Mouse (Mus musculus) liver, adult 2 months (tissue): ENCODE data around the gene Man1c1. TPM values are rescaled to one million over a fixed set of nuclear protein-coding genes. Genes with fewer than 3 reads are reported as not detected.

Source experiments
- DNase-seq: peaks from one replicate; pipeline ENCODE4 v3.0.0-alpha.2; 2011; ENCODE audit warnings: low read depth, low spot score; ENCODE audit errors: extremely low read depth
- H3K27ac ChIP-seq: fragments of 200-500 bp; replicated peaks from 2 replicates; pipeline ENCODE4 v1.5.1; 2012; ENCODE audit warnings: low read depth, mild to moderate bottlenecking, control low read depth, inconsistent platforms, low read length; ENCODE audit not compliant: insufficient read depth
- H3K27me3 ChIP-seq: fragments of 200-500 bp; 2 replicates; pipeline ENCODE4 v1.6.1; 2012; ENCODE audit warnings: mild to moderate bottlenecking, moderate library complexity, low read length, inconsistent platforms; ENCODE audit not compliant: control insufficient read depth, insufficient read depth
- H3K36me3 ChIP-seq: fragments of 200-500 bp; 2 replicates; pipeline ENCODE4 v1.6.1; 2012; ENCODE audit warnings: low read length, inconsistent platforms; ENCODE audit not compliant: control insufficient read depth, insufficient read depth
- H3K4me1 ChIP-seq: fragments of 200-500 bp; 2 replicates; pipeline ENCODE4 v1.6.1; 2011; ENCODE audit warnings: low read length; ENCODE audit not compliant: control insufficient read depth, insufficient read depth
- H3K4me3 ChIP-seq: fragments of 200-500 bp; 2 replicates; pipeline ENCODE4 v1.5.1; 2011; ENCODE audit warnings: low read depth, mild to moderate bottlenecking, control low read depth, low read length, moderate library complexity; ENCODE audit not compliant: insufficient read depth
- H3K79me2 ChIP-seq: fragments of 200-500 bp; 2 replicates; pipeline ENCODE4 v1.6.1; 2012; ENCODE audit warnings: inconsistent platforms, mild to moderate bottlenecking, low read length, moderate library complexity; ENCODE audit not compliant: control insufficient read depth, insufficient read depth
- H3K9ac ChIP-seq: fragments of 200-500 bp; 2 replicates; pipeline ENCODE4 v1.6.1; 2012; ENCODE audit warnings: low read depth, mild to moderate bottlenecking, control low read depth, inconsistent platforms, low read length
- CTCF ChIP-seq: fragments of 200-500 bp; IDR thresholded peaks from 2 replicates; pipeline ENCODE4 v1.5.1; 2011; ENCODE audit warnings: low read depth, low read length, control low read depth
- POLR2A ChIP-seq: fragments of 200-500 bp; IDR thresholded peaks from 2 replicates; pipeline ENCODE4 v1.6.1; 2011; ENCODE audit warnings: low read length, control low read depth; ENCODE audit not compliant: insufficient read depth; ENCODE audit errors: extremely low read depth
- WGBS: fragments of 180-500 bp; shearing (Covaris S2); methylation state at CpG from one replicate; pipeline ENCODE4 v1.1.7; 2018; 5-methylcytosine and 5-hydroxymethylcytosine counted together
- polyA plus RNA-seq: library from polyadenylated mRNA; depleted of rRNA; stranded (reverse); fragments of >200 nt; gene quantifications from 2 replicates; pipeline ENCODE4 v1.2.3, GENCODE M21; 2012
- total RNA-seq: library from RNA; depleted of rRNA; stranded (reverse); fragments of >200 nt; gene quantifications from 2 replicates; pipeline ENCODE4 v1.2.3, GENCODE M21; 2014

Gene Man1c1
- total and polyA plus RNA-seq, 2 experiments: 1.1 TPM

DNA sequence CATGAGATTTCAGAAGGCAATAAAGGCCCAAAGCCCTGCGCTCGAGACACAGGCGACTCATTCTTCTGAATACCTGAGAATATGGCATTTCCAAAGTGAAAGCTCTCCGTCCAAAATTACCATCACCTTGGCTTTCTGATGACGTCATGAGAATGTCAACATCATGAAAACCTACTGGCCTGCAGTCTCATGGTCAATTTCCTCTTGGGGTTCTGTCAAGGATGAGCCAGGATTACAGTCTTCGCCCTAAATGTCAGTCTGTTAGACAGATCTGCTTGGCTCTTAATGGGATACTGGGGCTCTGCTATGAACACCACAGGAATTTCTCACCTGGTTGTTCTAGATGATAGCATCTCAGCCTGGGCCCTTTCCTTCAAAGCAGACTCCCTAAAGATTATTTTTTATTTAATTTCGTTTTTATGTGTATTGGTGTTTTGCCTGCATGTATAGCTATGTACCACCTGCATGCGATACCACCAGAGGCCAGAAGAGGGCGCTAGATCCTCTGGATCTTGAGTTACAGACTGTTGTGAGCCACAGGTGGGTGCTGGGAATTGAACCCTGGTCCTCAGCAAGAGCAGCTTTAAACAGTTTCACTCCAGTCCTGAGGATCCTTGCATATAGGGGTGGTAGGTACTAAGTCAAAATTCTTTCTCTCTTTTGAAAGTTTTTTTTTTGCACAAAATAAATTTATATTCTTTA is 19.3 kb downstream of the Man1c1 start:
- no peaks in the 10 kb centered on the region for H3K27me3 ChIP-seq
- no peaks in the 10 kb centered on the region for H3K79me2 ChIP-seq
- no peak overlapping the region for H3K4me3 ChIP-seq
- H3K4me1 ChIP-seq: no peaks in the 10 kb centered on the region
- no peak for DNase-seq
- no peak overlapping the region for H3K9ac ChIP-seq
- TF ChIP-seq CTCF (0 out of 2 replicates have a peak, but pooled peaks have one; percentile 16), POLR2A (no peak)
- no peak overlapping the region for H3K27ac ChIP-seq
- no peaks in the 10 kb centered on the region for H3K36me3 ChIP-seq
- WGBS: 77% methylated on average over 9 of the region's 9 CpGs

DNA sequence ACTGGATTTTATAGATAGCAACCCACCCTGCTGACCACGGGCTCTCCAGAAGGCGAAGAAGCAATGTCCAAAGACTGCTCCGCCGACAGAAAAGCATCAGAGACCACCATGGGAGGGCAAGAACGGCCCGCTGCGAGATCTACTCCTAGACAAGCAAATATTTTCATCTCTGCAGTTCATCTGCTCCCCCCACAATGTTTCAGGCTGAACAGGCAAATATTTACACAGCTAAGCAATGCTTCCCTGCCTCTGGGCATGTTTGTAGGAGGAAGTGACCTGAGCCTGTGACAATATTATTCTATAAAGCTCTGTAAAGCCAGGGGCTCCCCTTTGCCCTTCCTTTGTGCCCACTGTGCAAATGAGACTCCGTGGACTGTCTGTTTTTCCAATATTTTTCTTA is 20.2 kb downstream of the Man1c1 start:
- Histone ChIP-seq H3K9ac (no peak overlapping the region), H3K36me3 (no peaks in the 10 kb centered on the region), H3K27me3 (no peaks in the 10 kb centered on the region), H3K4me1 (no peaks in the 10 kb centered on the region), H3K79me2 (no peaks in the 10 kb centered on the region), H3K27ac (no peak overlapping the region), H3K4me3 (no peak overlapping the region)
- no peak for DNase-seq
- TF ChIP-seq CTCF (no peak), POLR2A (no peak)
- WGBS: 14% methylated on average over 8 of the region's 8 CpGs

DNA sequence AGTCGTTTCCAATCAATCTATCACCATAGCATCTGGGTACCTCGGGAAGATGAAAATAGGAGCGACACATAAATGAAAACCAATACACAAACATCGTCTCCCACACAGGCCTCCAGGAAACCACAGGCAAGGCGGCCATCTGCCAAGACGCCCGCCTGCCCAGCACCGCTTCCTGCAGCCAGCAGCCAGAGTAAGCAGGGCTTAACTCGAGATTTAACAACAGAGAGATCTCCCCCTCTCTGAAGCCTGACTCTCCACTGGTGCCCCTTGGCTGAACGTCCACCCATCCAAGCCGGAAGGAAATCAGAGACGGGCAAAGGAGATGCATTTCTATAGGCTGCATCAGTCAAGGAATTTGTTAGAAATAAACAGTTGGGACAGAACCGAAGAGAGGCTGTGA is 21.1 kb downstream of the Man1c1 start:
- H3K4me3 ChIP-seq: no peak overlapping the region
- no peaks in the 10 kb centered on the region for H3K4me1 ChIP-seq
- no peaks in the 10 kb centered on the region for H3K27me3 ChIP-seq
- H3K79me2 ChIP-seq: no peaks in the 10 kb centered on the region
- no peak overlapping the region for H3K9ac ChIP-seq
- no peaks in the 10 kb centered on the region for H3K36me3 ChIP-seq
- WGBS: 65% methylated on average over 13 of the region's 13 CpGs
- H3K27ac ChIP-seq: no peak overlapping the region; the same call in 1 of the 2 replicates
- TF ChIP-seq CTCF (no peak), POLR2A (no peak)
- DNase-seq: no peak

DNA sequence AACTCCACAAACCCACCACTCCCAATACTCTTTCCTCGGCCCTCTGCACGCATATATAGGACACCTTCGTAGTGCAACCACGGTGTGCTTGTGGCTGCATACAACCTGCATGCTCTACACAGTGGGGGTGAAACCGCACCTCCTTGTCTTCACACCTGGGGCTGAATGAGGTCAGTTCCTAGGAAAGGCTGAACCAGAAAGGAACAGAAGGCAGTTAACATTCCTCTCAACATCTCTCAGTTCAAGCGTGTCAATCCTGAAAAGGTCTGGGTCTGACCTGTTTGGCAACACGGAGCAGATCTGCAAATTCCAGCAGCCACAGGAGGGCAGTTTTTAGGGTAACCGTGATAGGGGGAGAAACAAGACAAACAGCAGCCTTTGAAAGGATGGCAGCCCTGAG is 21.7 kb downstream of the Man1c1 start:
- H3K9ac ChIP-seq: no peak overlapping the region
- no peak overlapping the region for H3K4me3 ChIP-seq
- no peaks in the 10 kb centered on the region for H3K79me2 ChIP-seq
- no peaks in the 10 kb centered on the region for H3K36me3 ChIP-seq
- no peaks in the 10 kb centered on the region for H3K4me1 ChIP-seq
- H3K27me3 ChIP-seq: no peaks in the 10 kb centered on the region
- TF ChIP-seq CTCF (no peak), POLR2A (no peak)
- 73% methylated on average over 8 of the region's 8 CpGs for WGBS
- no peak overlapping the region for H3K27ac ChIP-seq
- no peak for DNase-seq

DNA sequence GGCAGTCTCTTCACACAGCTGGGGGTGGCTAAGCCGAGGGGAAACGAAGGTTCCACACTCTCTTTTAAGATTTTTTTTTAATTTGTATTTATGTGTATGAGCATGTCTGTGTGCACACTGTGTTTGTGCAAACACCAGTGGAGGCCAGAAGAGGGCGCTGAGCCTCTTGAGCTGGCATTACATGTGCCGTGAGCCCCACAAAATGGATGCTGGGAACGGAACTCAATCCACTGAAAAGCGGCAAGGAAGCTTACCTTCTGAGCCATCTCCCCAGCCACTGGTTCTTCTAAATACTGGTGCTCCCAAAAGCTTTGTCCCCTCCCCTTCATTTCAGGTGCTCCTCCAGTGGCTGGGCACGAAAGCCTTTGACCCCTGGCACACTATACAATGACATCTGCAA is 22.3 kb downstream of the Man1c1 start:
- Histone ChIP-seq H3K4me3 (no peak overlapping the region), H3K4me1 (no peaks in the 10 kb centered on the region), H3K27me3 (no peaks in the 10 kb centered on the region), H3K79me2 (no peaks in the 10 kb centered on the region), H3K36me3 (no peaks in the 10 kb centered on the region), H3K9ac (no peak overlapping the region), H3K27ac (no peak overlapping the region)
- DNase-seq: no peak
- TF ChIP-seq CTCF: no peak
- no peak for TF ChIP-seq POLR2A
- WGBS: 90% methylated on average over 7 of the region's 7 CpGs

DNA sequence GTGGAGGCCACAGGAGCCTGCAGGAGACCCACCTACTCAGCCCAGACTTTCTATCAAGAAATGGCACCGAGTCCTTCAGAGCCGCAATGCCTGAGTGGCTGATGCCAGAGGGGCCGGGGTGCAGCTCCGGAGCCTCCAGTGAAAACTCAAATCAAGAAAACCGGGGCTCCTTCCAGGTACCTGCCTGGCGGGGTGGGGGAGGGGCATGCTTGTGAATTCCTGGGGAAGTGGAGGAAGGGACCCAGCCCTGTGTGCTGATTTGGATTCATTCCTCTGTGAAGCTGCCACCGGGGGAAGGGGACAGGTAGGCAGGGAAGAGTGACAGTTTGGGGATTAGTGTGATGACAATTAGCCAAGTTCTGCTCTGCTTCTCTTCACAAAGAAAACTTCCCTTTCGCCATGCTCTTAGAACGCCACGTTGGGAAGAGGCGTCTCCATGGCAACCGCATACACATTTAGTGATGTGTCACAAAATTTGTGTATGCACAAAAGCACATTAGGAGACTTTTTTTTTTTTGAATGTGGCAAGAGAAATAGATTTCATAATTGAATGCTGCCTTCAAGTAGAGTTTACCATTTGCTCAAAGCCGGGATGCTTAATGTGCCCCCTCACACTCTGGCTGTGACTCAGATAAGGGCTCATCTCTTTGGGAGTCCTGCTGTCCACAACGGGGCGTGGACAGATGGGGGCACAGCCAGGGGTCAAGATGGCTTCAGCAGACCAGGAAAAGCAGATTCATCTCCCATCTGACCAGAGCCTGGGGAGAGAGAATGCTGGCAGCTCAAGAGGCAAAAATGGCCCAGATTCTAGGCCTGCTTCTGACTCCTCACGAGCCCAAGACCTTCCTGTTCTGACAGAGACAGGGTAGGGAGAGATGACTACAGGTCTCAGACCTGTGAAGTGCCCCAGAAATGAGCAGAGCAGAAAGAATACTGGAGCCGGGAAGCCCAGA is 26.3 kb downstream of the Man1c1 start:
- 66% methylated on average over 17 of the region's 17 CpGs for WGBS
- H3K27me3 ChIP-seq: no peaks in the 10 kb centered on the region
- peaks cover 8% of the 10 kb centered on the region for H3K4me1 ChIP-seq
- no peak overlapping the region for H3K9ac ChIP-seq
- no peaks in the 10 kb centered on the region for H3K79me2 ChIP-seq
- H3K36me3 ChIP-seq: no peaks in the 10 kb centered on the region
- no peak overlapping the region for H3K27ac ChIP-seq
- TF ChIP-seq CTCF (no peak), POLR2A (no peak)
- no peak overlapping the region for H3K4me3 ChIP-seq
- no peak for DNase-seq
